Mouse (Mus musculus): Measurements from ENCODE around the gene Hap1. TPM values are rescaled to one million over a fixed set of nuclear protein-coding genes. Genes with fewer than 3 reads are reported as not detected.
"Not testable (repeated sequence)": the region's sequence is repeated elsewhere in the genome, so short reads cannot be mapped to it uniquely, and the experiment has no call there.

Gene Hap1
- polyA plus RNA-seq, 1 experiment from 2014 or later: 0.37 TPM

DNA sequence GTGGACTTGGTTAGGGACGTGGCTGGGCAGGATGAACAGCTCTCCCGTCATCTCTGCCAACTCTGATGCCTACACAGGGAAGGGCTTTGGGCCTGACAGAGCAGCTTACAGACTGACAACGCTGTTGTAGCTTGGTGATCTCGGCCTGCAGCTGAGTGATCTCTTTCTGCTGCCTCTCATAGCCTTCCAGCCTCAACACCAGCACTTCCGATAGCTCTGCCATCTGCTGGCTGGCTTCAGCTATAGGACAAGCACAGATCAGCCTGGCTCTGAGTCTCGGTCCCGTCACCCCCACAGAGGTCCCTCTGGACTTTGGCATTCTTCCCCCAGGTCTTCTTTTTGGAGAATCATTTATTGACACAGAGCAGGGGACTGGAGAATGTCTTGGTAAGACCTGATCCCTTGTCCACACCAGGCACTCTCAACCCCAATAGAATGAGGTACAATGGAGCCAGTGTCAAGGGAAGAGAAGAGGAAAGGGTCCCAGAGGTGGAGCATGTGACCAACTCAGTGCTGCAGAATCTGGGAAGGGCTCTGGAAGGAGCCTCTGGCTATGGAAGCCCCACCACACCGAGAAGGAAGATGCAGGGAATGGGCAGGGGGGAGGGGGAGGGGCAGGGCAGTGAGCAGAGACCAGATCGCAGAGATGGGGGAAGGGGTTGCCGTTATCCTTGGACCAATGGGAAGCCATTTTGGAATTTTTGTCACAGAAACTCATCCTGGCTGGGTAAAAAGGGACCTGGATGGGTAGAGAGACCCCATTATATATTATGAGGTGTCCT, 3.7 kb downstream of the Hap1 start:
- Histone ChIP-seq H3K9me3 (replicated peaks) (no peaks in the 10 kb centered on the region), H3K27me3 (peaks cover 76% of the 10 kb centered on the region), H3K9ac (no peak overlapping the region), H3K36me3 (no peaks in the 10 kb centered on the region), H3K27ac (no peak overlapping the region), H3K4me1 (replicated peaks) (peaks cover 17% of the 10 kb centered on the region), H3K4me3 (replicated peaks) (no peak overlapping the region), H3K4me2 (no peak overlapping the region)
- ATAC-seq (ENCODE audit: low read depth): no peak
- no peak for DNase-seq
- WGBS (ENCODE audit: insufficient replicate concordance): 22% methylated on average over 10 of the region's 10 CpGs

- no peak for DNase-seq
- Histone ChIP-seq H3K36me3 (no peaks in the 10 kb centered on the region), H3K9me3 (replicated peaks) (no peaks in the 10 kb centered on the region), H3K4me2 (no peak overlapping the region), H3K27me3 (peaks cover 11% of the 10 kb centered on the region; the same call in 1 of the 2 replicates), H3K4me3 (replicated peaks) (no peak overlapping the region), H3K9ac (no peak overlapping the region), H3K4me1 (replicated peaks) (no peaks in the 10 kb centered on the region), H3K27ac (no peak overlapping the region)
- 42% methylated on average over 10 of the region's 10 CpGs for WGBS (ENCODE audit: insufficient replicate concordance)
- no peak for ATAC-seq (ENCODE audit: low read depth)
Observed at GRCm38 (mm10) chr11:100344269-100344668, 11.7 kb downstream of the Hap1 start.

DNA sequence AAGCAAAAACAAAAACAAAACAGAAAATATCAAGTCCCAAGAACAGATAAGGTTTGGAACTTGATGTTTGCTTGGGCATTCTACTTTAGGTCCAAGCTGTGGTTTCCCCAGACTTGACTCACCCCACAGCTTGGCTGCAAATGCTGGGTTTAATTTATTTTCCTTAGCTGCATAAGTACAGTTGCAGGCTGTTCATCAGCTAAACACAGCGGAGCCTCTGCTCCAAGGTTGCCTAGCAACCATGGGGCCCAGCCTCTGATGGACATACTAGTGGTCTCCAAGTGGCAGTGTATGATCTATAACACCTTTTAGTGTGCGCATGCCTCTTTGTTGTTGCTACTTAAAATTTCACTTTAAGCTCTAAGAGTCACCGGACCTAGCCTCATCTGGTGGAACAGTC, 20.2 kb downstream of the Hap1 start:
- Histone ChIP-seq H3K9ac (no peak overlapping the region), H3K27ac (no peak overlapping the region), H3K36me3 (no peaks in the 10 kb centered on the region), H3K4me3 (replicated peaks) (no peak overlapping the region), H3K4me2 (no peak overlapping the region), H3K9me3 (replicated peaks) (no peaks in the 10 kb centered on the region), H3K4me1 (replicated peaks) (no peaks in the 10 kb centered on the region; the same call in 1 of the 2 replicates), H3K27me3 (peaks cover 3% of the 10 kb centered on the region; the same call in 1 of the 2 replicates)
- no peak for ATAC-seq (ENCODE audit: low read depth)
- WGBS (ENCODE audit: insufficient replicate concordance): 78% methylated on average over 3 of the region's 3 CpGs
- no peak for DNase-seq

- H3K27me3 ChIP-seq: peaks cover 3% of the 10 kb centered on the region; the same call in 1 of the 2 replicates
- H3K4me3 ChIP-seq (replicated peaks): no peak within 1 kb of the TSS
- H3K9ac ChIP-seq: no peak within 1 kb of the TSS
- H3K4me2 ChIP-seq: no peak within 1 kb of the TSS
- WGBS (ENCODE audit: insufficient replicate concordance): 64% methylated on average over 6 of the region's 6 CpGs
- H3K9me3 ChIP-seq (replicated peaks): no peaks in the 10 kb centered on the region
- DNase-seq (no peak), ATAC-seq (ENCODE audit: low read depth) (no peak)
- no peaks in the 10 kb centered on the region; the same call in 1 of the 2 replicates for H3K4me1 ChIP-seq (replicated peaks)
- H3K36me3 ChIP-seq: no peaks in the 10 kb centered on the region
- no peak within 1 kb of the TSS for H3K27ac ChIP-seq
Observed at GRCm38 (mm10) chr11:100333944-100334457, 21.9 kb downstream of the Hap1 start, which contains the start of gene Gast. Gene Gast, plus strand, starts transcription at chr11:100334407.

- DNase-seq: no peak
- Histone ChIP-seq H3K4me1 (replicated peaks) (no peaks in the 10 kb centered on the region; the same call in 1 of the 2 replicates), H3K27ac (no peak overlapping the region), H3K36me3 (no peaks in the 10 kb centered on the region), H3K27me3 (0 out of 2 replicates have a peak, but pooled peaks cover 3% of the 10 kb centered on the region), H3K9me3 (replicated peaks) (no peaks in the 10 kb centered on the region), H3K4me3 (replicated peaks) (no peak overlapping the region), H3K4me2 (no peak overlapping the region), H3K9ac (no peak overlapping the region)
- no peak for ATAC-seq (ENCODE audit: low read depth)
- 59% methylated on average over 9 of the region's 9 CpGs for WGBS (ENCODE audit: insufficient replicate concordance)
Observed at GRCm38 (mm10) chr11:100332766-100333515, 23.0 kb downstream of the Hap1 start.

GRCm38 (mm10) chr11:100330816-100331375, 25.0 kb downstream of the Hap1 start:
- H3K9ac ChIP-seq; H3K36me3 ChIP-seq; DNase-seq; ATAC-seq (ENCODE audit: low read depth); H3K27me3 ChIP-seq; H3K4me2 ChIP-seq; H3K4me1 ChIP-seq (replicated peaks); H3K9me3 ChIP-seq (replicated peaks); H3K4me3 ChIP-seq (replicated peaks); H3K27ac ChIP-seq: not testable (repeated sequence)
- 53% methylated on average over 8 of the region's 8 CpGs for WGBS (ENCODE audit: insufficient replicate concordance)

GRCm38 (mm10) chr11:100330235-100330634, 25.7 kb downstream of the Hap1 start:
- H3K4me3 ChIP-seq (replicated peaks): no peak overlapping the region
- WGBS (ENCODE audit: insufficient replicate concordance): 53% methylated on average over 16 of the region's 16 CpGs

DNA sequence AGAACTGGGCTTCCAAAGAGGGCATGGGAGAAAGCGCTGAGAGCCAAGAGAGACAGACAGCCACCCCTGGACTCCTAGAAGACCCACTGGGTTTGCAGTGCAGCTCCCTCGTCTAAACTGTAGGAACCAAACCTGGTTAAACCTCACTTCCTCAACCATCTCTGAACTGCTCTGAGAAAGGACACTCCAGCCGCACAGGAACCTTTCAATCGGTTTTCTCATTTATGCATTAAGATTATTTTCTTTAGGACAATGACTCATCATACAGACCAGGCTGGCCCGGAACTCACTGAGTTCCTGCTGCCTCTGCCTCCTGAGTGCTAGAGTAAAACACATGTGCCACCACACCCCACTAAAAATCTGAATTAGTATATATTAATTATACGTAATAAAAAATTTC, 28.2 kb downstream of the Hap1 start:
- Histone ChIP-seq H3K9ac (no peak overlapping the region), H3K36me3 (peaks cover 1% of the 10 kb centered on the region), H3K27me3 (no peaks in the 10 kb centered on the region), H3K27ac (no peak overlapping the region), H3K4me1 (replicated peaks) (no peaks in the 10 kb centered on the region; the same call in 1 of the 2 replicates), H3K4me2 (no peak overlapping the region), H3K9me3 (replicated peaks) (no peaks in the 10 kb centered on the region), H3K4me3 (replicated peaks) (no peak overlapping the region)
- WGBS (ENCODE audit: insufficient replicate concordance): 53% methylated on average over 6 of the region's 6 CpGs
- no peak for ATAC-seq (ENCODE audit: low read depth)
- DNase-seq: no peak

More at GRCm38 (mm10) chr11:100330235-100330634, 25.7 kb downstream of the Hap1 start:
- Histone ChIP-seq H3K9me3 (replicated peaks) (no peaks in the 10 kb centered on the region), H3K27me3 (0 out of 2 replicates have a peak, but pooled peaks cover 3% of the 10 kb centered on the region), H3K9ac (no peak overlapping the region), H3K4me2 (no peak overlapping the region), H3K4me1 (replicated peaks) (no peaks in the 10 kb centered on the region; the same call in 1 of the 2 replicates), H3K36me3 (no peaks in the 10 kb centered on the region), H3K27ac (no peak overlapping the region)
- no peak for ATAC-seq (ENCODE audit: low read depth)
- DNase-seq: no peak

DNA sequence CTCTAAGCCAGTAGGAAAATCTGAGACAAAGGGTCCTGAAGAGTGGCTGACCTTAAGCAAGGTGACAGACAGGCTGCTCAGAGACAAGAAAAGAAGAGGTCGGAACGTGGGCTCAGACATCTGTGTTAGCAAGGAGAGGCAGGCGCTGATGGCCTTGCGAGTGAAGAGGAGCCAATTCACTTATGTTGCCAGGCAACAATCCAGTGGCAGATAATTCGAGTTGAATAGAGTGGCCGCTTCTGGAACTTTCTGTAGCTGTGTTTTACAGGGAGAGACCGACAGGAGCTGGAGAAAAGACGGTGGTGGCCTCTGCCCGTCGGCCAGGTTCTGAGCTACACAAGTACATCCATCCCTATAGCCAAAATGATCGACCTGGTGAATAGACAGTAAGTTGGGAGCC, 28.6 kb downstream of the Hap1 start:
- Histone ChIP-seq H3K9me3 (replicated peaks) (no peaks in the 10 kb centered on the region), H3K27me3 (no peaks in the 10 kb centered on the region), H3K36me3 (peaks cover 6% of the 10 kb centered on the region), H3K4me2 (no peak overlapping the region), H3K4me1 (replicated peaks) (peaks cover 1% of the 10 kb centered on the region; the same call in 1 of the 2 replicates), H3K27ac (no peak overlapping the region), H3K4me3 (replicated peaks) (no peak overlapping the region), H3K9ac (no peak overlapping the region)
- WGBS (ENCODE audit: insufficient replicate concordance): 69% methylated on average over 11 of the region's 11 CpGs
- ATAC-seq (ENCODE audit: low read depth) (no peak), DNase-seq (no peak)

DNA sequence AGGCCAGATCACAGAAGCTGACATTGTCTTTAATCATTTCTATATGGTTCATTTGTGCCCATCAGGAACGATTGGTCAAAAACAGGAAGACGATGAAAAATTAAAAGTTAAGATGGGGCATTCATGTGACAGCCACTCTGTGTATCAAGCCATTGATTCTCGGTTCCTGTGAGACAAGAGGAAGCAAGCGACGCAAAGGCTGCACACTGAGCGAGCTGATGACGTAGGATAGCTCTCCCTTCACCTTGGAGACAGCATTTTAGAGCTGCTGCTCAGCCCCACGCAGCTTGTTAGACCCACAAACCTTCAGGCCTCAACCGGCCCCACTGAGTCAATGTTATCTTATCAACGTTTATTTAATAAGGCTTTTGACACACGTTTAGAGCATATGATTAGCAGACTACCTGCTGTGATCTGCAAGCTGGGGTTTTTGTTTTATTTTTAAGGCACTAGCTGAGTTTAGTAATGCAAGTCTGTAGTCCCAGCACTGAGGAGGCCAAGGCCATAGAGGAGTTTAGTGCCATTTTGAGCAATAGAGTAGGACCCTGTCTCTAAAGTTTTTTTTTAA, 30.8 kb downstream of the Hap1 start:
- ATAC-seq (ENCODE audit: low read depth) (no peak), DNase-seq (no peak)
- H3K27ac ChIP-seq: no peak overlapping the region
- 66% methylated on average over 11 of the region's 11 CpGs for WGBS (ENCODE audit: insufficient replicate concordance)
- no peaks in the 10 kb centered on the region for H3K27me3 ChIP-seq
- peaks cover 25% of the 10 kb centered on the region for H3K36me3 ChIP-seq
- no peak overlapping the region for H3K4me2 ChIP-seq
- H3K9me3 ChIP-seq (replicated peaks): no peaks in the 10 kb centered on the region
- H3K4me1 ChIP-seq (replicated peaks): peaks cover 14% of the 10 kb centered on the region
- no peak overlapping the region for H3K9ac ChIP-seq
- H3K4me3 ChIP-seq (replicated peaks): no peak overlapping the region

DNA sequence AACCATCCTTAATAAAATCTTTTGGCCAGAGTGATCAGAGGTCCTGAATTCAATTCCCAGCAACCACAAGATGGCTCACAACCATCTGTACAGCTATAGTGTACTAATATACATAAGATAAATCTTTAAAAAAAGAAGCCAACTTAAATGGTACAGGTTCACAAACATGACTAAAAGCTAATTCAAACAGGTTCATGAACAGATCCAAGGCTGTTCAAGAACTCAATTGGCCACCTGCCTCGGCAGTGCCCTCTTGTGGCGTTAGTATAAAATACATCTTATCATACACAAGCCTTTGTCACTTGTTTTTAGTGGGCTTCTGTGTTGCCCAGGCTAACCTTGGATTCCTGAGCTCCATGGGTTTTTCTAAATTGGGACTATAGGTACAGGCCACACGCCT, 32.4 kb downstream of the Hap1 start:
- Histone ChIP-seq H3K9me3 (replicated peaks) (no peaks in the 10 kb centered on the region), H3K36me3 (peaks cover 25% of the 10 kb centered on the region), H3K4me1 (replicated peaks) (peaks cover 20% of the 10 kb centered on the region), H3K27me3 (no peaks in the 10 kb centered on the region), H3K4me3 (replicated peaks) (no peak overlapping the region), H3K4me2 (no peak overlapping the region), H3K9ac (no peak overlapping the region), H3K27ac (no peak overlapping the region)
- 7% methylated on average over 3 of the region's 3 CpGs for WGBS (ENCODE audit: insufficient replicate concordance)
- ATAC-seq (ENCODE audit: low read depth): no peak
- peak; percentile 52 for DNase-seq

Measured in liver, embryonic 13.5 days (tissue).